Mouse (Mus musculus) cerebellum, adult 2 months (tissue): ENCODE data around the gene Herc6.

ENCODE experiments used
- CTCF ChIP-seq: fragments of 200-500 bp; IDR thresholded peaks from 2 replicates; pipeline ENCODE4 v1.5.1; 2011; ENCODE audit warnings: low read depth, mild to moderate bottlenecking, control low read depth, low read length, moderate library complexity, borderline replicate concordance; ENCODE audit not compliant: insufficient read depth
- POLR2A ChIP-seq: fragments of 200-500 bp; IDR thresholded peaks from 2 replicates; pipeline ENCODE4 v1.6.1; 2011; ENCODE audit warnings: low read length, control low read depth, borderline replicate concordance; ENCODE audit not compliant: insufficient read depth

GRCm38 (mm10) chr6:57702376-57702742, 121.6 kb downstream of the Herc6 start, which contains the start of gene Lancl2:
- TF ChIP-seq CTCF (no peak), POLR2A (no peak)
